Comparison of ENCODE assay signal across 14 mouse cellular contexts in the genomic region with DNA sequence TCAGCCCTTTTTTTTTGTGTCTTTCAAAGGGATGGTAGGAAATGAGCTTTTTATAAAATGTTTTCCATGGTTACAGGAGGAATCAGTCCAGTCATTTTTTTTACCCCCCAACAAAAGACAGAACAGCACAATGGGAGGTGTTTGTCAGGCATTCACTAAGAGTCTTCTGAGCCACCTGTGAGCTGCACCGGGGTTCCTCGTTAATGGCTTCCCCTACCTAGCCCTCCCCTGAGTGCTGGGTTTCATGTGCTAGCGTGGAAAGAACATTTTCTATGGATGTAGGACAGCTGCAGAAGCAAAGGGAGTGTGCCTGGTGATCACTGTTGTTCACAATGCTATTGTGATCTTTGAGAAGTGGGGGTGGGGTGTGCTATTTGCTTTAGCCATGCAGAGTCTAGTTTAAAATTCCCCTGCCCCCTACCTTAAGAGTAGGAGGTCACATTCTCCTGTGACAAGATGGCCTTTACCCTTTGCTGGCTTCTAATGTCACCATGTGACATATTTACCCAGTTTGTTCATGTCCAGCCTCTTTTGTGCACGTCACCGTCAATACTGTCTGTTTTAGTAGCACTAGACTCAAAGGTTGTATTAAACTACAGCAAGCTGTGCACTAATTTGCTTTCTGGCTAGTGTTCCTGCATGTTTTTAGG. TPM values are rescaled to one million over a fixed set of nuclear protein-coding genes. Genes with fewer than 3 reads are reported as not detected.
DNase-seq lines count a peak whose midpoint lies in the region; ATAC-seq and TF ChIP-seq lines count a peak whose summit lies in the region.
"Had no signal": no experiment of that assay in that cellular context is flagged by ENCODE, and none has a peak within 500 bp of the region (broad histone marks: within the 10 kb centered on the region; RNA-seq: fewer than 3 reads in every experiment).

No protein-coding gene starts in this region.

- WGBS in heart, embryonic 10.5 days: 88% methylated on average over 5 of the region's 5 CpGs
- 35% methylated on average over 5 of the region's 5 CpGs for WGBS in midbrain, embryonic 12.5 days
- WGBS in midbrain, embryonic 10.5 days: 57% methylated on average over 5 of the region's 5 CpGs
- WGBS in liver, embryonic 14.5 days (ENCODE audit: insufficient replicate concordance): 71% methylated on average over 5 of the region's 5 CpGs
- 35% methylated on average over 5 of the region's 5 CpGs for WGBS in midbrain, embryonic 16.5 days

- no peak for TF ChIP-seq CTCF in liver, embryonic 14.5 days (IDR thresholded peaks at IDR 0.05; ENCODE audit: low read depth)

- H3K4me1 ChIP-seq in heart, embryonic 10.5 days: peaks cover 53% of the 10 kb centered on the region
- peaks cover 36% of the 10 kb centered on the region for H3K4me1 ChIP-seq in midbrain, embryonic 12.5 days
- peaks cover 45% of the 10 kb centered on the region for H3K4me1 ChIP-seq in midbrain, embryonic 10.5 days
- H3K4me1 ChIP-seq in liver, embryonic 14.5 days (replicated peaks; ENCODE audit: control insufficient read depth in 2 of 2, insufficient read depth in 2 of 2, low read length in 1 of 2): peaks cover 0 to 21% of the 10 kb centered on the region in 2 experiments; a peak in 3 of 4 replicates
- H3K4me1 ChIP-seq in midbrain, embryonic 16.5 days (ENCODE audit: control insufficient read depth, insufficient read depth, low read length): peaks cover 60% of the 10 kb centered on the region

- no peak overlapping the region for H3K4me3 ChIP-seq in heart, embryonic 10.5 days
- H3K4me3 ChIP-seq in midbrain, embryonic 12.5 days: no peak overlapping the region
- no peak overlapping the region for H3K4me3 ChIP-seq in midbrain, embryonic 10.5 days
- no peak overlapping the region for H3K4me3 ChIP-seq in liver, embryonic 14.5 days (ENCODE audit: insufficient read depth in 1 of 2, low read depth in 2 of 2, low read length in 2 of 2)
- H3K4me3 ChIP-seq in midbrain, embryonic 16.5 days (ENCODE audit: low read depth, low read length): no peak overlapping the region
- H3K4me3 ChIP-seq: embryonic facial prominence, embryonic 12.5 days; heart, embryonic 15.5 days; kidney, embryonic 15.5 days; left cerebral cortex, adult 2 months had no signal

- peak; percentile 50 for DNase-seq in heart, embryonic 10.5 days (ENCODE audit: low spot score)
- no peak for DNase-seq in heart, adult 18-20 months
- no peak for DNase-seq in midbrain, embryonic 10.5 days (ENCODE audit: low spot score)
- DNase-seq in liver, embryonic 14.5 days (ENCODE audit: low read depth in 3 of 3, low spot score in 3 of 3): no peak
- no peak for DNase-seq in lung, postnatal 25 days (ENCODE audit: low spot score)
- DNase-seq: retina, postnatal 1 day had no signal

- H3K36me3 ChIP-seq in heart, embryonic 10.5 days: no peaks in the 10 kb centered on the region
- peaks cover 3% of the 10 kb centered on the region; the same call in 1 of the 2 replicates for H3K36me3 ChIP-seq in midbrain, embryonic 12.5 days
- H3K36me3 ChIP-seq in midbrain, embryonic 10.5 days: no peaks in the 10 kb centered on the region
- H3K36me3 ChIP-seq in liver, embryonic 14.5 days (replicated peaks; ENCODE audit: control insufficient read depth, insufficient read depth, low read depth): no peaks in the 10 kb centered on the region
- H3K36me3 ChIP-seq in midbrain, embryonic 16.5 days (ENCODE audit: control insufficient read depth, insufficient read depth, low read length): no peaks in the 10 kb centered on the region
- H3K36me3 ChIP-seq: embryonic facial prominence, embryonic 12.5 days; heart, embryonic 15.5 days; kidney, embryonic 15.5 days had no signal

- no peaks in the 10 kb centered on the region for H3K27me3 ChIP-seq in heart, embryonic 10.5 days (ENCODE audit: insufficient read depth, poor library complexity, severe bottlenecking)
- H3K27me3 ChIP-seq in midbrain, embryonic 12.5 days: no peaks in the 10 kb centered on the region
- H3K27me3 ChIP-seq in midbrain, embryonic 10.5 days (ENCODE audit: low read depth, poor library complexity, severe bottlenecking): no peaks in the 10 kb centered on the region
- H3K27me3 ChIP-seq in liver, embryonic 14.5 days (ENCODE audit: control insufficient read depth, insufficient read depth, low read length): no peaks in the 10 kb centered on the region
- H3K27me3 ChIP-seq in midbrain, embryonic 16.5 days (ENCODE audit: control insufficient read depth, insufficient read depth, low read depth, low read length): no peaks in the 10 kb centered on the region
- H3K27me3 ChIP-seq: embryonic facial prominence, embryonic 12.5 days; heart, embryonic 15.5 days; kidney, embryonic 15.5 days had no signal

- ATAC-seq in midbrain, embryonic 12.5 days (ENCODE audit: low FRiP score, low read depth): 0 out of 2 replicates have a peak, but pooled peaks have one; percentile 34
- peak; percentile 69 for ATAC-seq in liver, embryonic 14.5 days (ENCODE audit: insufficient read depth)
- ATAC-seq in midbrain, embryonic 16.5 days: peak; percentile 57
- no peak for ATAC-seq in frontal cortex, adult (ENCODE audit: low TSS enrichment)
- ATAC-seq: intestine, embryonic 16.5 days had no signal

- no peak overlapping the region for H3K9ac ChIP-seq in midbrain, embryonic 12.5 days (replicated peaks)
- H3K9ac ChIP-seq in liver, embryonic 14.5 days (replicated peaks): no peak overlapping the region
- no peak overlapping the region for H3K9ac ChIP-seq in midbrain, embryonic 16.5 days (ENCODE audit: low read depth, low read length)
- H3K9ac ChIP-seq: embryonic facial prominence, embryonic 12.5 days; heart, embryonic 15.5 days; kidney, embryonic 15.5 days had no signal

- H3K27ac ChIP-seq in heart, embryonic 10.5 days: no peak overlapping the region
- no peak overlapping the region for H3K27ac ChIP-seq in midbrain, embryonic 12.5 days (replicated peaks)
- H3K27ac ChIP-seq in midbrain, embryonic 10.5 days (replicated peaks): no peak overlapping the region
- no peak overlapping the region for H3K27ac ChIP-seq in liver, embryonic 14.5 days
- H3K27ac ChIP-seq in midbrain, embryonic 16.5 days (ENCODE audit: low read length): no peak overlapping the region
- H3K27ac ChIP-seq: embryonic facial prominence, embryonic 12.5 days; heart, embryonic 15.5 days; kidney, embryonic 15.5 days; left cerebral cortex, adult 2 months had no signal

- no peak overlapping the region for H3K4me2 ChIP-seq in midbrain, embryonic 12.5 days (replicated peaks)
- H3K4me2 ChIP-seq in liver, embryonic 14.5 days (ENCODE audit: low read depth): no peak overlapping the region
- no peak overlapping the region; the same call in 1 of the 2 replicates for H3K4me2 ChIP-seq in midbrain, embryonic 16.5 days (ENCODE audit: low read length)
- H3K4me2 ChIP-seq: embryonic facial prominence, embryonic 12.5 days; heart, embryonic 15.5 days; kidney, embryonic 15.5 days had no signal

- H3K9me3 ChIP-seq in heart, embryonic 10.5 days: no peaks in the 10 kb centered on the region
- no peaks in the 10 kb centered on the region for H3K9me3 ChIP-seq in midbrain, embryonic 12.5 days
- no peaks in the 10 kb centered on the region for H3K9me3 ChIP-seq in midbrain, embryonic 10.5 days (replicated peaks)
- H3K9me3 ChIP-seq in liver, embryonic 14.5 days (ENCODE audit: control insufficient read depth, low read length): no peaks in the 10 kb centered on the region
- no peaks in the 10 kb centered on the region for H3K9me3 ChIP-seq in midbrain, embryonic 16.5 days (replicated peaks; ENCODE audit: control insufficient read depth, low read length, poor library complexity, severe bottlenecking)
- H3K9me3 ChIP-seq: embryonic facial prominence, embryonic 12.5 days; heart, embryonic 15.5 days; kidney, embryonic 15.5 days had no signal

- no peak for TF ChIP-seq EP300 in liver, embryonic 14.5 days (IDR thresholded peaks at IDR 0.05; ENCODE audit: low read depth)

RNA-seq across cellular contexts. Expression of a gene that starts 11.2 kb away (rescaled TPM):
- polyA plus RNA-seq in heart, embryonic 10.5 days (2016; fragmentation: Nextera tagmentation; extraction: Ambion mirVana): 12.9 and 20.8 TPM in 2 replicates
- 10 to 100 TPM; 30.6 to 32.2 TPM for total RNA-seq in heart, adult 18-20 months (2021)
- polyA plus RNA-seq in midbrain, embryonic 12.5 days (2016; fragmentation: Nextera tagmentation; extraction: Ambion mirVana): 52.7 and 64.3 TPM in 2 replicates
- polyA plus RNA-seq in midbrain, embryonic 10.5 days (2016; fragmentation: Nextera tagmentation; extraction: Ambion mirVana): 24.3 and 28.9 TPM in 2 replicates
- polyA plus RNA-seq in liver, embryonic 14.5 days (2012; rRNA removed): 8.4 and 9.8 TPM in 2 replicates
- 8.2 and 9.1 TPM in 2 replicates for polyA plus RNA-seq in liver, embryonic 14.5 days (2014; fragmentation: Nextera tagmentation; extraction: Ambion mirVana)
- polyA plus RNA-seq in midbrain, embryonic 16.5 days (2015; fragmentation: Nextera tagmentation; extraction: Ambion mirVana): 71.2 and 71.3 TPM in 2 replicates
